Mouse (Mus musculus) lung, postnatal 0 days (tissue): Measurements from ENCODE around the gene Col4a4.

Experiments used
- CTCF ChIP-seq: IDR thresholded peaks from 2 replicates; pipeline ENCODE4 v1.5.1; 2016; ENCODE audit warnings: antibody characterized with exemption, mild to moderate bottlenecking
- EP300 ChIP-seq: IDR thresholded peaks from 2 replicates; pipeline ENCODE4 v1.6.1; 2016; ENCODE audit warnings: antibody characterized with exemption, mild to moderate bottlenecking, control low read depth

DNA sequence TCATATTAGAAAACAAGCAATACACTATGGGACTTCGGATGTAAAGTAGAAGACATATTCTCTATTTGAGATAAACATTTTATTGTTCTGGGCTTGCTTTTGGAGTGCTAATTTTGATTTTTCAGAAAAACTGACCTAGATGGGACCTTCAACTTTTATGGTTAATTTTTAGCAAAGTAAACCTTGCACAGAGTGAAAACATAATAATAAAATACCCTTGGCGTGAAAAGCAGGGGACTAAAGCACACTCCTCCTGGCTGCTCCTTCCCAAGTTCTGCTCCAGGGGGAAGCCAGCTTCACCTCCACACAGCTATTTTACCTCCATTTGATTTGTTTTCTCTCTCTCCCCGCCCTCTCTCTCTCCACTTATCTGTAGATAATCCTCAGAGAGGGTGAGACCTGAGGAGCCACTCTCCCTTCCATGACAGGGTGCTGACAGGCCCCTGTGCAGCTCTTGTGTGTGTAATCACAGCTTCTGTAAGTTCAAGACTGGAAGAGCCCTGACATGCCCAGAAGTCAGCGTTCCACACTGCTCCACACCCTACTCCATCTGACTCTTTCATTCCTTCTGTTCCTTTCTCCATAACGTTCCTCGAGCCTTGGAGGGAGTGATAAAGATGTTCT lies 44.6 kb upstream of the Col4a4 start:
- TF ChIP-seq CTCF = no peak
- no peak for TF ChIP-seq EP300
